Mouse (Mus musculus): ENCODE data around the gene Gxylt2.
A peak's percentile ranks its signal among the peaks of the same experiment; 100 is the strongest.

The Gxylt2 gene

DNA sequence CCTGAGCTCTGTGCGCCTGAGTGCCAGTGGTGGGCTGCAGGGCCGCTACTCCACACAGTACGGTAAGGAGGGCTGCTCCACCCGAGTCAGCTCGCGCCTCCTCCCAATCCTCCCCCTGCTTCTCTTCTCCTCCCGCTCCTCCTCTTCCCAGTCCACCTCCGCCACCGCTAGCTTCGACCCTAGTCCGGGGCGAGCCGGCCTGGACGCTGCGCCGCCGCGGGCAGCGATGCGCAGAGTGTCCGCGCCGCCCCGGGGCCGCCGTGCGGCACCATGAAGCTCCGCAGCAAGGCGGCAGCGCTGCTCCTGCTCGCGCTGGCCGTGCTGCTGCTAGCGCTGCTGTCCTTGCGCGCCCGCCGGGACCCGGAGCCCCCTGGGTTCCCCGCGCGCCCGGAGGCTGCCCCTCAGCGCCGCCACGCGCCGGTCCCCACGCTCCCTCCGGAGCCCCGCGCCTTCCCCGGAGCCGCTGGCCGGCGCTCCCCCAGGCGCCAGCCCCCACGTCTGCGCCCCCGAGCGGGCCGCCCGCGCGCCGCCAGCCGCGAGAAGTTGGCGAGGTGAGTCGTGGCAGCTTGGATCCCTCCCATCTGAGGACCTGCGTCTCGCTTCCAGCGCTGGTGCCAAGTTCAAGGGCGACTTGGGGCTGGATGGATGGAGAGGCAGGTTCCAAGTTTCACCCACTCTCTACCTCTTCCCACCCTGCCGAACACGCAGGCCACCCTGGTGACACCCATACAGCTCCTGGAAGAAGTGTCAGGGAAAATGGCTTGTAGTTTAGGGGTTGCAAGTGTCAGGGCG, at the start of gene Gxylt2:
Gene Gxylt2, plus strand, starts transcription at position 161 of the 792 bp plus-strand sequence.
- peak; percentile 27 for DNase-seq (ENCODE audit: low read depth, low spot score)

DNA sequence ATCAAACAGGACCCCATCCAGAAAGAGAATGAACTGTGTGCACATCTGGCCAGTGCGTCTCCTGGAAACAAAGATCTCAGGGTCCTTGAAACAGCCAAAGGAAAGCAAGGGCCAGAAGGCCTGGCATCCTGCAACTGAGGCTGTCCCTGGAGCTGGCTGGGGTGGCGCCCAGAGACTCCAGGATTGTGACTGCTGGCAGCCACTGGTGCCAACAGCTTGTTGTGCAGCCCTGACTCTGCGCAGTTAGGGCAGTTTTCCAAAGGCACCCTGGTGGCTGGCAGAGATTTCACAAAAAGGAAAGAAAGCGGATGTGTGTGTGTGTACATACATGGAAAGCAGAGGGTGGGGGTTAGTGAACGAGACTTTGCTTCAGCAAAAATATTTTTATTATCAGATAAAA, 44.1 kb upstream of the Gxylt2 start:
- peak; percentile 44 for DNase-seq (ENCODE audit: low read depth, low spot score)

GRCm38 (mm10) chr6:100662224-100662623, 42.3 kb upstream of the Gxylt2 start:
- no peak for DNase-seq (ENCODE audit: low read depth, low spot score)

- DNase-seq (ENCODE audit: low read depth, low spot score), result no peak
These were observed 36.9 kb upstream of the Gxylt2 start for GRCm38 (mm10) chr6:100667644-100668043.

DNA sequence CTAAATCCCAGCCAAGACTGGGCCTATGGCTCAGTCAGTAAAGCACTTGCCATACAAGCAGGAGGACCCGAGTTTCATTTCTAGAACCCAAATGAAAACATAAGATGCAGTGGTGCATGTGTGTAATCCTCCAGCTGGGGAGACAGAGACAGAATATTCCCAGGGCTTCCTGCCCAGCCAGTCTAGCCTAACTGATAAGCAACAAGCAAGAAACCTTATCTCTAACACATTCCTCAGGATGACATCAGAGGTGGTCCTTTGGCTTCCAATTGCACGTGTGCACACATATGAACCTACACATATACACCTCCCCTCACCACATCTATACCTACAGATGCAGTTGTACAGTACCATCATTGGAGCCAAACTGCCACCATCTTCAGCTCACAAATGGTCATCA, 35.7 kb upstream of the Gxylt2 start:
- no peak for DNase-seq (ENCODE audit: low read depth, low spot score)

DNA sequence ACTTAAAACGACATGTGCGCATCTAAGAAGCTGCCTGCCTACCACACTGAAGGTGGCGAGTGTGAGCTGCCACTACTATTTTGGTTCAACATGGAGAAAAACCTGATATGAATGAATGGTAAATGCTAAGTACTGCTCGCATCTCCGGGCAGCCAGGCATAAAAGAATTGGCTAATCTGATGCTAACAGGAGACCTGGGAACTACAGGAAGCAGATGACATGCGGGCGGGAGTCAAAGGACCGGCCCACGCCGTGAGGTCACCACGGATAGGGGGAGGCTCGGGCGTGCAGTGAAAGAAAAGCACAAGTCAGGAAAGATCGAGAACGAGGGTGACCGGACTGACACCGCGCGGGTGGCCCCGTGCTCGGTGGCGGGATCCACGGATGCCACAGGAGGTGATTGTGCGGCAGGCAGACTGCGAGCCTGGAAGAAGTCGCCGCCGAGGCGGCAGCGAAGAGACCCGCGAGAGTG, 34.1 kb upstream of the Gxylt2 start:
- DNase-seq (ENCODE audit: low read depth, low spot score), result no peak

DNA sequence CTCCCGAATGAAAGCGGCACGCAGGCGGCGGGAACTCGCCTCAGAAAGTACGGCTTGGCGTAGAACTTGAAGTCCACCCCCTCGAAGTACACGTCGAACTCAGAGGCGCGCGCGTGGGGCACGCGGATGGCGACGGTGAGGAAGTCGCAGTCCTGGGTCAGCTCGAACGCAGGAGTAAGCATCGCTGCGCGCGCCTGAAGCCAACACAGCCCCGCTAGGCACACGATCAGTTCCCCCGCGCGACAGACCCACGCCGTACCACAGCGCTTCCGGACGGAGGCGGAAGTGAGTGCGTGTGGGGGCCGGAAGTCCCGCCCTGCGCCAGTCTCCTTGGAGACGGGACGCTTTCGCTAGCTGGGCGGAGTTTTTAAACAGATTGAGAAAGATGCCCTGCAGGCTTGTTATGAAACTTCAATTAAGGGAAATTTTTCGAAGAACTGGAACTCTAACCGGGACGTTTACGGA, 33.6 kb upstream of the Gxylt2 start, which contains the start of gene Shq1:
Gene Shq1, minus strand, starts transcription at position 278 of the 465 bp plus-strand sequence.
- DNase-seq (ENCODE audit: low read depth, low spot score), result peak; percentile 74

DNA sequence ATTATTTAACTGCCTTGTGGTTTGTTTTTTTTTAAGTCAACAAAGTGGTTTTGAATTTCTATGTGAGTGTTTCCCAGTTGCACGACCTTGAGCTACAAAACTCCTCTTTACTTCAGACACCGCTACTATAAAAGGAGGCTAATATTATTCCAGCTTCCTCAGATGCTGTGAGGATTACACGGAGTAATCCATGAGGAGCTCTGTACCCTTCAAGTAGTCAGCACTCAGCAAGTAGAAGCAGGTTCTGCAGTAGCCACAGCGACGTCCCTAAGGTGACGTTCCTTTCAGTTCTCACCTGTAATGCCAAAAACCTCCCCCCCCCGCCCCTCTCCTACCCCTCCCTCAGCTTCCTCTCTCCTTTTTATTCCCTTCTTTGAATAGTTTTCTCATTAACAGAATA, 33.1 kb upstream of the Gxylt2 start:
- no peak for DNase-seq (ENCODE audit: low read depth, low spot score)

DNA sequence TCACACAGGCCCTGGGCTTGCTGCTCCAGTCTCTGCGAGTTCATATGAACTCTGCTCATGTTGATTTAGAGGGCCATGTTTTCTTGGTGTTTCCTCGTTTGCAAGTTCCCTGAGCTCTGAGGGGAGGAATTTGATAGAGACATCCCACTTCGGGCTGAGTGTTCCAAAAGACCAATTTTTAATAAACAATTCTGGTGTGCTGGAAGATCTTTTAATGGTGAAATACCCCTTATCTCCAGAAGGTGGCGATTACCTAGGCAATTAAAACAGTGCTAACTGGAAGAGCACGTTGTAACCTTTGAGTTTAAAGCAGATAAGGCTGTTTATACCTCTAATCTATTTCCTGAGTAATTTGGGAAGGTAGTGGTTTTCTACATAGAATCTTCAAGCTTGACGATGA, 29.6 kb upstream of the Gxylt2 start:
- DNase-seq (ENCODE audit: low read depth, low spot score), result peak; percentile 21

DNA sequence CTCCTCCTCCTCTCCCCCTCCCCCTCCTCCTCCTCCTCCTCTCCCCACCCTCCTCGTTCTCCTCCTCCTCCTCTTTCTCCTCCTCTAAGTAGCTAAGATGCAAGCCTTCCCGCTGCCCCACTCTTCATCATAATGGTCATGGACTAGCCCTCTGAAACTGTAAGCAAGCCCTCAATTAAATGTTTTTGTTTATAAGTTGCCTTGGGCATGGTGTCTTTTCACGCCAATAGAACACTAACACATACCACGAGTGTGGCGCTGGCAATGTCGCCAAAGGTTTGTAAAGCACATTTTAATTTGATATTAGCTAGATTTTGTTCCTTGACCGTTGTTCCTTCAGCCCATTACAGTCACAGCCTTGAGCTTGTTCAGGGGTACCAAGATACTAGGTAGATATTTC, 28.1 kb upstream of the Gxylt2 start:
- DNase-seq (ENCODE audit: low read depth, low spot score), result no peak

GRCm38 (mm10) chr6:100678636-100679035, 25.9 kb upstream of the Gxylt2 start:
- no peak for DNase-seq (ENCODE audit: low read depth, low spot score)

DNA sequence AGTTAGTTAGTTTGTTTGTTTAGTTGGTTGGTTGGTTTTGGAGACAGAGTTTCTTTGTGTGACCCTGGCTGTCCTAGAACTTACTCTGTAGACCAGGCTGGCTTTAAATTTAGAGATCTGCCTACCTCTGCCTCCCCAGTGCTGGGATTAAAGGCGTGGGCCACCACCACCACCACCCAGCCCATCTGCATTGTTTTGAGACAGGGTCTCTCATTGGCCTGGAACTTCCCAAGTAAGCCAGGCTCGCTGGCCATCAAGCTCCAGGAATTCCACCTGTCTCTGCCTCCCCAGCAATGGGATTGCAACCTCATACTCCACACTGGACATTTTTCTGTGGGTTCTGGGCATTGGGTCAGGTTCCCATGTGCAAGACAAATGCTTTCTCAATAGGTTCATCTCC, 18.2 kb upstream of the Gxylt2 start:
- DNase-seq (ENCODE audit: low read depth, low spot score), result no peak

GRCm38 (mm10) chr6:100699986-100700385, 4.5 kb upstream of the Gxylt2 start:
- DNase-seq (ENCODE audit: low read depth, low spot score), result no peak

DNA sequence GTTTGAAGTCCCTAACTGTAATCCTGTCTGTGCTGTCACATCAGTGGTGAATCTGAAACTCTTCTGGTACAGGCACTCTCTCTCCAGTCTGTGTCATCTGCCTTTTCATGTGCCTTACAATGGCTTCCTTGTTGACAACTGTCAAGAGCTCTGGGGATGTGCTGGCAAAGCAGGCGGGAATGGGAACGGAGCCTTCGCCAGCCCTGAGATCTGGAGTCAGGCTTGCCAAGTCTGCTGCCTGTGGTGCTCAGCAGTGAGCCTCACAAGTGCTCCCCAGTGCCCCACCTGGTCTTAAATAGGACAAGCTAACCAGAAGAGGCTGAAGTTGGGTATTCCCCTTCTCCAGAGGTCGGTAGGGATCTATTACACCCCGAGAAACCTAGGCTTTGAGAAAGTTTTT, 3.8 kb upstream of the Gxylt2 start:
- DNase-seq (ENCODE audit: low read depth, low spot score), result no peak

- DNase-seq (ENCODE audit: low read depth, low spot score), result no peak
These were observed 349 bp upstream of the Gxylt2 start for GRCm38 (mm10) chr6:100704197-100704573.

DNA sequence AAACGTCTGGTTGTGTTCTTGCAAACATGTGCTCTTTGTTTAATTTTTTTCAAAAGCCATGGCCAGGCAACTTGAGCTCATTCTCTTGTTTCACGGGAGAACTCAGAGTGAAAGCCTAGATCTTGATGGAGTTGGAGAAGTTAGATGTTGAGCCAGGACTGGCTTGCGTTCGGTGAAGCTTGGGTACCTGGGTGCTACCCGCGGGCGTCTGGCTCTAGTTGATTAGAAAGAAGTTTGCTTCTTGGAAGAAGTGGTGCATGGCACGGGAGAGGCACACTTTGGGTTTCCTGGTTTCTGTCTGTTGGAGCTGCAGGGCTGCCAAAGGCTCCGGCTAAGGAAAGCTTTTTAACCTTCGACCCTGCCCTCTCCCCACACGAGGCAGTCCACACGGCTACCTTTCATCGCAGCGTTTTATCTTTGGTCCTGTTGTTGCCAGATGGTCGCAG, 855 bp downstream of the Gxylt2 start:
- DNase-seq (ENCODE audit: low read depth, low spot score), result no peak

- no peak for DNase-seq (ENCODE audit: low read depth, low spot score)
These were observed 2.3 kb downstream of the Gxylt2 start for GRCm38 (mm10) chr6:100706861-100707260.

DNA sequence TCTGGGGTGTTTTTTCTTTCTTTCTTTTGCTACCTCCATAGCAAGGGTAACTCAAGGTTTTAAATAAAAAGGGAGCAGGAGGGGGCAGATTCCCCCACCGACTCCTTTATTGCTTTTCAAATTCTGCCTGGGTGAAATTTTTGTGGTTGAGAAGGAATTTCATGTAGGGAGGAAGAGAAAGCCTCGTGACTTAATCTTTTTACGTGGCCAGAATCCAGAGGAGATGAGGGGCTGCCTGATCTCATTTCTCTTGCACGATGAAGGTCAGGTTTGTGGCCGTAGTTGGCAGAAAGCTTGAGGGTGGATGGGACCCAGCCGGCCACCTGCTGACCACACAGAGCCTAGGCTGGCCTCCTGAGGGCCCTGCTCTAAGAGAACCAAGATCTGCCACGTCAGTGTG, 3.0 kb downstream of the Gxylt2 start:
- peak; percentile 41 for DNase-seq (ENCODE audit: low read depth, low spot score)

- no peak for DNase-seq (ENCODE audit: low read depth, low spot score)
These were observed 3.7 kb downstream of the Gxylt2 start for GRCm38 (mm10) chr6:100708248-100708647.

DNA sequence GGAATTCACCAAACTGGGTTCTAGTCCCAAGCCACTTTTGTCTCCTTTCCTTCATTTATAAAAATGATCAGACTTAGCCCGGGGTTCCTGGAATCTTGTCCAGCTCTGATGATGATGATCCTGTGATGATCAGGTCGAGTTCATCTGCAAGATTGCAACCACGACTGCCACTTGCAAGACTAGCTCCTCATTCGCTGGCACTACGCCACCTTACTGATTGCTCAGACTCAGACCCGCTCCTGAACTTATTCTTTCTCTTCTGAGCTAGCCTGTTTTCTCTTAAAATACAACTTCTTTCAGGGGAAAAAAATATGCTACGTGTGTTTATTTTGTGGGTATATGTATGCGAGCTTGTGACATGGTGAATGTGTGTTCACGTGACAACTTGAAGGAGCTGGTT, 4.5 kb downstream of the Gxylt2 start:
- DNase-seq (ENCODE audit: low read depth, low spot score), result no peak

DNA sequence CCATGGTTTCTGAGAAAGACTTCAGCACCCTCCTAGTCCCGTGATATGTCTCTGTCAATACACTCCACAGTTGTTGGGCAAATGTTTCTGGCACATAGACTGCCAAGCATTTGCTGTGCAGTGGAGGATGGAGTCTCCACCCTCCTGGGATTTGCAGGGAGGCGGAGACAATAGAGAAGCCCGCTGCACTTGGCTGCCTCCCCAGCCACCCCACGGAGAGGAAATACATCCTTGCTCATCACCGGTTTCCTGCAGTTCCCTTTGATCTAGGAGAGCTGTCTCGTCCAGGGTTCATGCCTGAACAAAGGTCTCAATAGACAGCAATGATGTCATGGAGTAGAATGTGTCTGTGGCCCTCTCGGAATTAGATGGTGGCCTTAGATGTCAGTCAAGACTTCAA, 4.9 kb downstream of the Gxylt2 start:
- DNase-seq (ENCODE audit: low read depth, low spot score), result peak; percentile 35

- no peak for DNase-seq (ENCODE audit: low read depth, low spot score)
These were observed 5.6 kb downstream of the Gxylt2 start for GRCm38 (mm10) chr6:100710170-100710569.

GRCm38 (mm10) chr6:100710866-100711265, 6.3 kb downstream of the Gxylt2 start:
- DNase-seq (ENCODE audit: low read depth, low spot score), result no peak
